In genomic region chr13:91039201-91039807, GRCm38 (mm10) we compare ENCODE assay signal across 8 mouse cellular contexts.
DNase-seq lines count a peak whose midpoint lies in the region; ATAC-seq lines count a peak whose summit lies in the region.

No protein-coding gene starts in this region.

- DNase-seq in gastrocnemius, postnatal 10 days, result peak; percentile 18
- DNase-seq in gastrocnemius, postnatal 25 days, result no peak
- DNase-seq in embryo, embryonic 10 days (ENCODE audit: low spot score), result peak; percentile 49
- DNase-seq in limb, embryonic 11.5 days (ENCODE audit: low spot score), result peak; percentile 62
- DNase-seq in ovary, postnatal 14 days (ENCODE audit: low spot score), result peak; percentile 29
- no peak for DNase-seq in thymus, postnatal 4 days

- WGBS in heart, embryonic 12.5 days, result 32% methylated on average over 11 of the region's 11 CpGs
- WGBS in kidney, embryonic 15.5 days, result 51% methylated on average over 11 of the region's 11 CpGs
- WGBS in limb, embryonic 11.5 days, result 52% methylated on average over 11 of the region's 11 CpGs

- H3K4me1 ChIP-seq in heart, embryonic 12.5 days (replicated peaks), result peaks cover 2% of the 10 kb centered on the region; the same call in 1 of the 2 replicates
- no peaks in the 10 kb centered on the region for H3K4me1 ChIP-seq in kidney, embryonic 15.5 days
- H3K4me1 ChIP-seq in limb, embryonic 11.5 days (ENCODE audit: control insufficient read depth, insufficient read depth, low read length), result no peaks in the 10 kb centered on the region

- no peaks in the 10 kb centered on the region for H3K36me3 ChIP-seq in heart, embryonic 12.5 days
- no peaks in the 10 kb centered on the region for H3K36me3 ChIP-seq in kidney, embryonic 15.5 days
- H3K36me3 ChIP-seq in limb, embryonic 11.5 days (ENCODE audit: control insufficient read depth, insufficient read depth, low read length), result no peaks in the 10 kb centered on the region

- peak; percentile 67; the same call in 1 of the 2 replicates for ATAC-seq in heart, embryonic 12.5 days (ENCODE audit: insufficient number of reproducible peaks, low FRiP score)
- peak; percentile 88 for ATAC-seq in kidney, embryonic 15.5 days (replicated peaks; ENCODE audit: low FRiP score)
- peak; percentile 77; the same call in 1 of the 2 replicates for ATAC-seq in limb, embryonic 11.5 days (ENCODE audit: insufficient number of reproducible peaks, low FRiP score, low TSS enrichment, low read depth)

- H3K9me3 ChIP-seq in heart, embryonic 12.5 days (replicated peaks), result no peaks in the 10 kb centered on the region
- no peaks in the 10 kb centered on the region for H3K9me3 ChIP-seq in kidney, embryonic 15.5 days (replicated peaks)
- no peaks in the 10 kb centered on the region for H3K9me3 ChIP-seq in limb, embryonic 11.5 days (ENCODE audit: control insufficient read depth, low read length)

- no peak overlapping the region for H3K9ac ChIP-seq in heart, embryonic 12.5 days
- H3K9ac ChIP-seq in kidney, embryonic 15.5 days, result no peak overlapping the region
- no peak overlapping the region for H3K9ac ChIP-seq in limb, embryonic 11.5 days (ENCODE audit: low read length)

- no peak overlapping the region for H3K27ac ChIP-seq in heart, embryonic 12.5 days (ENCODE audit: poor library complexity, severe bottlenecking)
- no peak overlapping the region for H3K27ac ChIP-seq in kidney, embryonic 15.5 days
- no peak overlapping the region for H3K27ac ChIP-seq in limb, embryonic 11.5 days (replicated peaks; ENCODE audit: low read depth, low read length)

- peak overlapping the region; percentile 56 for H3K4me2 ChIP-seq in heart, embryonic 12.5 days
- H3K4me2 ChIP-seq in kidney, embryonic 15.5 days, result peak overlapping the region; percentile 34; the same call in 1 of the 2 replicates
- H3K4me2 ChIP-seq in limb, embryonic 11.5 days (ENCODE audit: low read depth, severe bottlenecking), result no peak overlapping the region

- H3K4me3 ChIP-seq in heart, embryonic 12.5 days, result peak overlapping the region; percentile 4; the same call in 1 of the 2 replicates
- H3K4me3 ChIP-seq in kidney, embryonic 15.5 days (replicated peaks), result no peak overlapping the region
- H3K4me3 ChIP-seq in limb, embryonic 11.5 days (ENCODE audit: low read depth, low read length), result no peak overlapping the region

- no peaks in the 10 kb centered on the region for H3K27me3 ChIP-seq in heart, embryonic 12.5 days (replicated peaks)
- no peaks in the 10 kb centered on the region for H3K27me3 ChIP-seq in kidney, embryonic 15.5 days
- no peaks in the 10 kb centered on the region for H3K27me3 ChIP-seq in limb, embryonic 11.5 days (ENCODE audit: control insufficient read depth, insufficient read depth, low read length)

Comparison
In these comparisons a context has a peak if more than half of its experiments do, and no peak if none do; other contexts are left out.
1. DNase-seq: peak in gastrocnemius, postnatal 10 days (single experiment), embryo, embryonic 10 days (single experiment), limb, embryonic 11.5 days (single experiment) and ovary, postnatal 14 days (single experiment); none in gastrocnemius, postnatal 25 days (single experiment) and thymus, postnatal 4 days (single experiment).
2. Peak in every context shown above with its lines, with median percentiles within 50 percentile points of each other: ATAC-seq.